Mouse (Mus musculus): ENCODE data around the gene Copb1. TPM values are rescaled to one million over a fixed set of nuclear protein-coding genes. Genes with fewer than 3 reads are reported as not detected.
A peak's percentile ranks its signal among the peaks of the same experiment; 100 is the strongest.

Copb1 gene
- total RNA-seq (2022) = 10 to 100 TPM; 35.2 to 41.6 (median 38.7) TPM

DNA sequence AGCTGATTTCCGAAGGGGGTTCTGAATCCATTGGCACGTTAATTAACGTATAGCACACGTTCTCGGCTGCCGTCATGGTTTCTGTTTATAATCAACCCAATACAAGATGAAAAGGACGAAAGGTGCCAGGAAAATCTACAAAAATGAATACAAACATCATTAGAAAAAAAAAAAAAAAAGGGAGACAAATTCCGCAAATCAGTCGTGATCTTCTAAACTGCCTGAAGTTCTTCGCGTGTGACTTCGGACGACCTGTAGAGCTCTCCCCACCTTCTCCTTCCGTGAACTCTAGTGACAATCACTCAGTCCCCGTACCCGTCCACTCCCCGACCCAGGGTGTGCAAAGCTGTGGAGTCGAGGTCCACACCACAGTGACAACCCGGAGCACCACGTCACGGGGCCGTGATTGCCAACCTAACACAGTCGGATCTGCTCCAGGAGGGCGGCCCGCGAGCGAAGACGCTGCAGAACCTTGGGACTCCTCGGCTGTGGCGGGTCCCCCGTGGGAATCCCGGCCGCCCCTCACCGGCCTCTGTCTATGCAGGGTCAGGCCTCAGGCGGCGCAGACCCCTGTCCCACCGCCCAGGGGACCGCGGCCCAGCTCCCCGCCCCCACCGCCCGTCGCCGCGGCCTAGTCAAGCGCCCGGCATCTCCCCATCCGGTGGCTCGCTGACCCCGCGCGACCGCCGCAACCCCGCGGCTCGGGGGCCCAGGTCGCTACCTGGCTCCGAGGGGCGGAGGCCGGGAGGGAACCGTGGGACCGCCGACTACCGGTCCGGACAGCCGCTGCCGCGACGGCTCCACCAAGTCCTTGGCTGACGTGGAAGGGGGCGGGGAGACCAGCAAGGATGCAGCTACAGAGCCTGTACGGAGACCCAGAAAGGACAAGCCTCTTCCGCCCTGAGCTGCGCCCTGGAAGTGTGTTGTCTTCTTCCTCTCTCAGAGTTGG is at the start of gene Copb1:
Gene Copb1, minus strand, starts transcription at position 827 of the 949 bp plus-strand sequence.
- peak; percentile 95 for DNase-seq (ENCODE audit: low spot score)

DNA sequence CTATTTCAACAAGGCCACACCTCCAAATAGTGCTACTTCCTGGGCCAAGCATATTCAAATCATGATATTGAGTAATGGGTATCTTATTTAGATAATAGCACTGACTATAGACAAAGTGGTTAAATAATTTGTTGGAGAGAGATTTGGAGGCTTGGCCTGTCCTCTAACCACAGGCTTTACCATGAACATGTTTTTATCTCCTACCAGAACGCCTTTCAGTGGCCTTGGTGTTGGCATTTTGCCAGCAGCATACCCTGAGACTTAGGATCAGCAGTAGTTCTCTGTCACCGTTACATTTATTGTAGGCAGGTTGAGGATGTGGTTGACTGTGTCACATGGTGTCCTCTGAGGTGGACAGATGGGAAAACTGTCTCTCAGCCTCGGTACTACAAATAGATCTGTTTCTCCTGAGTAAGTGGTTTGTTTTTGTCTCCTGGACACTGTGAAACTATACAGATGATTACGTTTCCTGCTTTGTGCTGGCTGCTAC is 46.8 kb upstream of the Copb1 start:
- DNase-seq (ENCODE audit: low spot score) = no peak

- DNase-seq (ENCODE audit: low spot score) = no peak
These were observed 46.3 kb upstream of the Copb1 start for GRCm38 (mm10) chr7:114300782-114301181.

DNA sequence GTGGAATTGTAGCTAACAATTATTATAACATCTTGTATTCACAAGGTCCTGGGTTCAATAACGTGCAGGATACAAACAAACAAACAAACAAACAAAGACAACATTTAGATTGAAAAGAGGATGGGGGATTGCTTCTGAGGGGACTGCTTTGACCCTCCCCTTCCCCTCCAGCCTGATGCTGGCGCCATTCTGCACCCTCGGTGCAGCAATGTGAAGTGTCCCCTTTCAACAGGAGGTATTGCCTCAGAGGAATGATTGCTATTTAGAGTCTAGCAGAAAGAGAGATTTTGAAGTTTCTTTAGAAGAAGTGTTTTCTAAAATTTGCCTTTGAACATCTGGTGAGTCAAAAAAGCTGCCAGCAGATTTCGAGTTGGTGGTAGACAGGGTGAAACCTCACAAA is 44.7 kb upstream of the Copb1 start:
- no peak for DNase-seq (ENCODE audit: low spot score)

GRCm38 (mm10) chr7:114294698-114295097 is 40.2 kb upstream of the Copb1 start:
- no peak for DNase-seq (ENCODE audit: low spot score)

DNA sequence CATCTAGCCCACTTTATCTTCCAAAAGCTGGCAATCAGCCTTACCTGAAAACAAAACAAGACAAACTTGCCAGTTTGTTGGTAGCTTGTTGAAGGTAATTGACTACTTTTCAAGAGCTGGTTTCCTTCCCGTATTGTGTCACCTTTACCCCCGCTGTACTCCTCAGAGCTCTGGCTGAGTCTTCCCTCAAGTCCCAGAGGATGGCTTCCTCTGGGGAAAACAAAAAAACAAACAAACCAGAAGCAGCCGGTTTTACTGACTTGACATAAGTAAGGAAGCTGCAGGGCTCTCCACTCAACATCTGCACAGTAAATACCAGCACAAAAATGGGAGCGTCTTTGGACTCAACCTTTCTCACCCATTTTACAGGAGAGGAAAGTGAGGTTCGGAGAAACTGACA is 39.4 kb upstream of the Copb1 start:
- no peak for DNase-seq (ENCODE audit: low spot score)

GRCm38 (mm10) chr7:114292501-114292971 is 38.0 kb upstream of the Copb1 start:
- DNase-seq (ENCODE audit: low spot score) = peak; percentile 77

DNA sequence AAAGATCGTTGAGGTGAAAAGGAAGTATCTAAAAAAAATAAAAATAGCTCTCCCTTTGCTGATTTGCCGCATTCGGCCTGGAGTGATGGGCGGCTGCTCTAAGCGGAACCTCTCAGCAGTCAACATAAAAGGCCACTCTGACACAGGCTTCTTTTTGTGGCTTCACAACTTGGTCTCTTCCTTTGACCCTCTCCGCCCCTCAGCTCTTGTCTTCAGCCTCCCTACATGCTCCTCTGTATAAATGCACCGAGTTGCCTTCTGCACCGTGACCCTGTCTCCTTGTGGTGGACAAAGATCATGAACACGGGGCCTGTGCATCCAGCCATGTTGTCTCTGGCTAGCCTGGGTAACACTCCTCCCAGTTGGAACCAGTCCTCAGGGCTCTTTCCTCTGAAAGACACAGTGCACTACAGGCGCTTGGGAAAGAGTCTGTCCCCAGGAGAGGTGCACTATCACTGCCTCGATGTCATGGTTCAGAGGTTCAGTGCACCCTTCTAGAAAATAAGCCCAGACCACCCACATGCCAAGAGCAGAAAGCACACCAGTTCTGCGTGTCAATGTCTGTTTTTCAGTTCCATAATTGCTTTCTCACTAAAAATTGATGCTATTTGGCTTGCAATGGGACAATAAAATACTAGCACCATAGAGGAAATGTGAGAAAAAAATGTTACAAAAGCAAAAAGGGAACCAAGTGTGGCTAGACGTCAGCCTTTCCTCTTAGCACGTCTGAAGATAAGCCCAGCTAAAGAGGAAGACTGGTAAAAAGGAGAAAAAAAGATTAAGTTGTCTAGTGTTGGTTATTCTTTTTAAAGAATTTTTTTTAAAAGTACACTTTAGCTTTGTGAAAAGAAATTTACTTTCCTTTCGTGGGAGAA is 37.2 kb upstream of the Copb1 start:
- DNase-seq (ENCODE audit: low spot score) = peak; percentile 49

- DNase-seq (ENCODE audit: low spot score) = no peak
These were observed 35.6 kb upstream of the Copb1 start for GRCm38 (mm10) chr7:114290078-114290506.

DNA sequence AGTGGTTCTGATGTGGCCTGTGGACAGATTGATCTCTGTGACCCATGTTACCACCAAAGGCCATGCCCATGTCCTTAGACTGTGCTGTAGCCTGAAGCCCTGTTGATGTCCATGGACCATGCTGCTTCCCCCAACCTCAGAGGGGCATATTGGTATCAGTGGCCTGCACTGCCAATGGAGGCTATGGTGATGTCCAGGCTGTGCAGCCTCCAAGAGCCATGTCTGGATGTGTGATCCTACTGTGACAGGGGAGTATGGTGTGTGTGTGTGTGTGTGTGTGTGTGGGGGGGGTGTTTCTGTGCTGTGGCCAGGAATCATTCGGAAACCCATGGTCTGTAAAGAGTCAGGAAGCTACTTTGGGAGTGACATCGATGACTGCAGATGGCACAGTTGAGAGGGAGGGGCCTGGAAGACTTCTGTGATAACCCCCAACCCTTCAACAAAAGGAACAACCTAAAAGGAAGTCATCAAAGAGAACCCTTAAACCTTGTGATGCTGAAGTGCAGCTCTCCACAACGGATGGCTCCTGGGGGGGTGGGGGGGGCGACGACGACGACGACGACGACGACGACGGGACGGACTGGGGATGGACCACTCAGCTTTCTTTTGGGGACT is 29.9 kb upstream of the Copb1 start:
- no peak for DNase-seq (ENCODE audit: low spot score)

GRCm38 (mm10) chr7:114283006-114283405 is 28.5 kb upstream of the Copb1 start:
- DNase-seq (ENCODE audit: low spot score) = no peak

DNA sequence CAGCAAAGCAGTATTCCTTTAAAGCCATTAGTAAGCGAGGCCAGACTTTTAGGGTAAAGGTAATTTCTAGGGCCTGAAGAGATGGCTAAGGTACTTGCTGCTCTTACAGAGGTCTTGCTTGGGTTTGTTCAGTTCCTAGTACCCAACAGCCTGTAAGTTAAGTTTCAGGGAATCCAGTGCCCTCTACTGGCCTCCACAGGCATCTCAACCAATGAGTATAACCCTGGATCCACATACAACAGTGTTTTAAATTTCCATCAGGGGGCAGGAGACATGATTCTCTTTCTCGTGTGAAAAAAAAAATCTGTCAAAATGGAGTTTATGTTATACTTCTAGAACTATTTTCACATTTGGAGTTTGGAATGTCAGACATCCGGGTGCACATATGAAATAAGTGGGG is 27.2 kb upstream of the Copb1 start:
- DNase-seq (ENCODE audit: low spot score) = peak; percentile 48

DNA sequence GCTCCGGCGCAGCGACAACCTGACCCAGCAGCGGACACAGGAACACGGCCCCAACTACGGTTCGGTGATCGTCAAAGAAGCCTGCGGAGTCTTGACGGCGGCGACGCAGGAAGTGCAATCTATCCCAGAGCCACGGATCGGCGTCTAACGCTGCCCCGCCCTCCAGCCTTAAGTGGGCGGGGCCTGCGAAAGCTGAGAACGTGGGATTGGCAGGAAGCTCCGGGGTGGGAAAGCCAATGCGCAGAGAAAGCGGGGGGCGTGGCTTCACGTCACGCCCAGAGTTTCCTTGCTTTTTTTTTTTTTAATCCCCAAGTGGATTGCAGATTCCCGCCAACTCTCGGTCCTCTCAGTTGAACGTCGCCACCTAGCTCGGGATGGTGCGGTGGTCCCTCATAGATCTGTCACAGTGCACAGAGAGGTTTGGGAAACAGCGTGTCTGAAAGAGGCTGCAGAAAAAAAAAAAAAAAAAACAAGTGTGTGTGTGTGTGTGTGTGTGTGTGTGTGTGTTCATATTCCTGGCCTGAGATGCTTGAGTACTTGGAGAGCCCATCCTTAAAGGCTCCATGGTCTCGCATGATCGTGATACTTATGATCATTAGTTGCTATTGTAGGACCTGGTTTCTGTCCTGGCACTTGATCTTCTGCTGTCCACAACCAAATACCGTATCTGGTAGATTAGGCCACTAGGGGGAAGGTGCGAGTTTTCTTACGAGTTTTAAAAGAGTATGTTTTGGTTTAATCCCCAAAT is 21.7 kb upstream of the Copb1 start, which contains the start of gene Psma1:
Gene Psma1, minus strand, starts transcription at position 114 of the 748 bp plus-strand sequence.
- peak; percentile 95 for DNase-seq (ENCODE audit: low spot score)

DNA sequence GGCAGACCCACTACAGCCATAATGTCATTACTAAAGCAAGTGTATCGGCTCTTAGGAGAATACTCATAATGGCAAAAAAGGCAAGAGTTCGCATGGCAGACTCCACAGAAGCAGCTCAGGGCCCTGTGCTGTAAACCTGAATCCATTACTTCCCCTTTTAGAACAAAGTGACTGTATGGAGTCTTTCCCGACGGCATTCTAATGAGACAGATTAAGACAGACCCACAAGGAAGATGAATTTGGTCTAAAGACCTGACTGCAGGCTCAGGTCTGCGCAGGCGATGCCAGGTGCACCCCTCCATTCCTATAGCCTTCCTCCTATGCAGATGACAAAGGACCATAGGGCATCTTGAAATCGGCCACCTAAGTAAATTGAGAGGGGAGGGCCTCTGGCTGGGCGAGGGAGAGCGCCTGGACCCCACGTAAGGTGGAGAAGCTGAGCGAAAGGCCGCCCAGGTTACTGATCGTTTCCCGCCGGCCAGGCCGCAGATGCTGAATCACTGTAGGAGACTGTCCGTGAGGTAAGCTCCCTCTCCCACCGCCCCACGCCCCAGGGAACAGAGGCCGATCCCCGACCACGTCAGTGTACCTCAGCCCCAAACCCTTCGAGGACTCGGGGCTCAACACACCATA is 21.0 kb upstream of the Copb1 start:
- no peak for DNase-seq (ENCODE audit: low spot score)

DNA sequence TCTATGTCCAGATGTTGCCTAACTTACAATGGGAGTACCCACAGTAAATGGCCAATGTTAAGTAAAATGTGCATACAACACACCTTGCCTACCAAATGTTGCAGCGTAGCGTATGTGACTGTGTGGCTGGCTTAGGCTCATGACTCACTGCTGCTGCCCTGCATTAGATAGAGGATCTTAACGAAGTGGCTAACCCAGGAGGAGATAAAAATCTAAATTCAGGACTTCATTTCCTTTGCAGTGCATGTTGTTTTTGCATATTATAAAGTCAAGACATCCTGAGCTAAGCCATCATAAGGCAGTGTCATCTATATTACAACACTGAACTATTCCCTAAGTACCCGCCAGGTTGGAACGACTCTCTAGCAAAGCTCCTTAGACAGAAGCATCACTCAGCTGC is 13.9 kb upstream of the Copb1 start:
- no peak for DNase-seq (ENCODE audit: low spot score)

DNA sequence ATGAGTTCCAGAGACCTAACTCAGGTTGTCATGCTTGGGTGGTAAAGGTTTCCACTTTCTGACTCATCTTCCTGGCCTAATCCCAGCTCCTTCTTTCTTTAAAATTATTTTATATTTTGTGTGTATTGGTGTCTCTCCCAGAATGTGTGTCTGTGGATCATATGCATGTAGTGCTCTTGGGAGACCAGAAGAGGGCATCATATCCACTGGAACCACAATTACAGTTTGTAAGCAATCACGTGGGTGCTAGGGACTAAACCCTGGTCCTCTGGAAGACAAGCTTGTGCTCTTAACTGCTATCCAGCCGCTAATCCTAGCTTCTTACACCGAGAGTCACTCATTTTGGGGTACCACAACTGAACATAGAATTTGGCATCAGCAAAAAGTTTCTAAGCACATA is 2.8 kb downstream of the Copb1 start:
- no peak for DNase-seq (ENCODE audit: low spot score)

DNA sequence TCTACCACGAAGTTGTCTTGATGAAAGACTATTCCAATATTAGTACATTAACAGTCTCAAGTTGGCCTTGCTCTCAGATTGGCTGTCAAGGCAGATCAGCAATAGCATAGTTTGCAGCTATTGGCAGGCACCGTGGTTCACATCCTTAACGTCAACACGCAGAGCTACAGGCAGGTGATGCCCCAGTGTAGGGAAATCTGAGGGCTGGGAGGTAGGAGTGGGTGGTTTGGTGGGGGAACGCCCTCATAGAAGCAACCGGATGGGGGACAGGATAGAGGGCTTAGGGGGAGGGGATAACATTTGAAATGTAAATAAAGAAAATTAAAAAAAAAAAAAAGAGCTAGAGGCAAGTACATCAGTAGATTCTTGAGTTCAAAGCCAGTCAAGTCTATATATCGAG is 20.5 kb downstream of the Copb1 start:
- no peak for DNase-seq (ENCODE audit: low spot score)

- no peak for DNase-seq (ENCODE audit: low spot score)
These were observed 21.5 kb downstream of the Copb1 start for GRCm38 (mm10) chr7:114232982-114233381.

GRCm38 (mm10) chr7:114231857-114232256 is 22.7 kb downstream of the Copb1 start:
- no peak for DNase-seq (ENCODE audit: low spot score)

GRCm38 (mm10) chr7:114226521-114226920 is 28.0 kb downstream of the Copb1 start:
- DNase-seq (ENCODE audit: low spot score) = no peak
